In the genomic region with DNA sequence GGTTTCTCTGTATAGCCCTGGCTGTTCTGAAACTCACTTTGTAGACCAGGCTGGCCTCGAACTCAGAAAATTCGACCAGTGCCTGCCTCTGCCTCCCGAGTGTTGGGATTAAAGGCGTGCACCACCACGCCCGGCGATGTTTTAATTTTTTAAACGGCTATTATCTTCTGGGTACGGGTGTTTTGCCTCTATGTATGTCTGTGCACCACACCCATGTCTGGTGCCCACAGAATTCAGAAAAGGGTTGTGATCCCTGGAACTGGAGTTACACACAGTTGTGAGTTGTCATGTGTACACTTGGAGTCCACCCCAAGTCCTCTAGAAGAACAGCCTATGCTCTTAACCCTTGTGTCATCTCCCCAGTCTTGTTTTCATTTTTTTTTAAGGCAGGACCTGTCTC, we compare ENCODE assay signal across 27 mouse cellular contexts. TPM values are rescaled to one million over a fixed set of nuclear protein-coding genes. Genes with fewer than 3 reads are reported as not detected.
A peak's percentile ranks its signal among the peaks of the same experiment; 100 is the strongest.
DNase-seq lines count a peak whose midpoint lies in the region; ATAC-seq lines count a peak whose summit lies in the region.
"Had no signal": no experiment of that assay in that cellular context is flagged by ENCODE, and none has a peak within 500 bp of the region (broad histone marks: within the 10 kb centered on the region; RNA-seq: fewer than 3 reads in every experiment).

No protein-coding gene starts in this region.

- no peak overlapping the region for H3K4me2 ChIP-seq in liver, embryonic 11.5 days
- no peak overlapping the region for H3K4me2 ChIP-seq in liver, embryonic 13.5 days
- H3K4me2 ChIP-seq: forebrain, embryonic 13.5 days; heart, embryonic 13.5 days; hindbrain, embryonic 14.5 days had no signal

- H3K4me3 ChIP-seq in liver, embryonic 11.5 days (ENCODE audit: low read depth, low read length), result no peak overlapping the region
- no peak overlapping the region for H3K4me3 ChIP-seq in liver, embryonic 13.5 days (replicated peaks)
- H3K4me3 ChIP-seq: forebrain, embryonic 10.5 days; forebrain, embryonic 13.5 days; heart, adult 2 months; heart, embryonic 10.5 days; heart, embryonic 13.5 days had no signal

- H3K9ac ChIP-seq in liver, embryonic 11.5 days (ENCODE audit: low read depth, low read length), result no peak overlapping the region
- H3K9ac ChIP-seq in liver, embryonic 13.5 days, result no peak overlapping the region
- H3K9ac ChIP-seq: forebrain, embryonic 13.5 days; heart, embryonic 13.5 days; hindbrain, embryonic 14.5 days had no signal

- H3K27ac ChIP-seq in liver, embryonic 11.5 days (ENCODE audit: low read depth, low read length), result no peak overlapping the region
- H3K27ac ChIP-seq in liver, embryonic 13.5 days, result no peak overlapping the region
- H3K27ac ChIP-seq: forebrain, embryonic 10.5 days; forebrain, embryonic 13.5 days; heart, adult 2 months; heart, embryonic 10.5 days; heart, embryonic 13.5 days; hindbrain, embryonic 14.5 days; hindbrain, postnatal 0 days had no signal

- no peaks in the 10 kb centered on the region for H3K36me3 ChIP-seq in liver, embryonic 11.5 days (ENCODE audit: control insufficient read depth, insufficient read depth, low read length)
- no peaks in the 10 kb centered on the region for H3K36me3 ChIP-seq in liver, embryonic 13.5 days
- H3K36me3 ChIP-seq: forebrain, embryonic 10.5 days; G1E; heart, embryonic 10.5 days; heart, embryonic 13.5 days had no signal

- H3K4me1 ChIP-seq in liver, embryonic 11.5 days (replicated peaks; ENCODE audit: control insufficient read depth, insufficient read depth, low read length), result no peaks in the 10 kb centered on the region
- peaks cover 5% of the 10 kb centered on the region; the same call in 1 of the 2 replicates for H3K4me1 ChIP-seq in liver, embryonic 13.5 days (replicated peaks)
- H3K4me1 ChIP-seq: forebrain, embryonic 13.5 days; heart, embryonic 10.5 days; heart, embryonic 13.5 days had no signal

- H3K9me3 ChIP-seq in liver, embryonic 11.5 days (ENCODE audit: control insufficient read depth, low read length), result no peaks in the 10 kb centered on the region
- no peaks in the 10 kb centered on the region for H3K9me3 ChIP-seq in liver, embryonic 13.5 days (replicated peaks)
- H3K9me3 ChIP-seq: forebrain, embryonic 10.5 days; forebrain, embryonic 13.5 days; G1E; heart, embryonic 10.5 days; heart, embryonic 13.5 days had no signal

- ATAC-seq in liver, embryonic 11.5 days (replicated peaks; ENCODE audit: low FRiP score), result peak; percentile 36; the same call in 1 of the 2 replicates
- ATAC-seq in liver, embryonic 13.5 days (ENCODE audit: low read depth), result peak; percentile 53; the same call in 1 of the 2 replicates
- 0 out of 2 replicates have a peak, but pooled peaks have one; percentile 30 for ATAC-seq in megakaryocyte-erythroid progenitor cell, adult 5-6 weeks (replicated peaks; ENCODE audit: low FRiP score, low TSS enrichment, poor library complexity, severe bottlenecking)
- ATAC-seq: forebrain, embryonic 13.5 days; forebrain, embryonic 16.5 days; hindbrain, postnatal 0 days; inflammation-experienced regulatory T-cells, adult 6 months; Patski had no signal

- DNase-seq in liver, embryonic 11.5 days (ENCODE audit: low spot score), result no peak
- DNase-seq in liver, result no peak
- DNase-seq in liver, embryonic 13.5 days, result peak; percentile 4
- no peak for DNase-seq in adrenal gland, postnatal 14 days
- no peak for DNase-seq in cerebellum, adult 11-12 months
- DNase-seq: adrenal gland, postnatal 25 days; B cell, adult 2 months; cerebellum, adult 18-20 months; cerebellum, adult 9-10 months; cerebellum, postnatal 14 days; gastrocnemius, postnatal 10 days; gastrocnemius, postnatal 36 days; heart, adult 2 months; heart, postnatal 14 days; heart, postnatal 4 days had no signal

- WGBS in liver, embryonic 11.5 days, result 79% methylated on average over 9 of the region's 9 CpGs
- WGBS in liver, embryonic 13.5 days (ENCODE audit: insufficient replicate concordance), result 53% methylated on average over 9 of the region's 9 CpGs

- H3K27me3 ChIP-seq in liver, embryonic 11.5 days (replicated peaks; ENCODE audit: control insufficient read depth, insufficient read depth, low read length), result no peaks in the 10 kb centered on the region
- H3K27me3 ChIP-seq in liver, embryonic 13.5 days, result no peaks in the 10 kb centered on the region
- H3K27me3 ChIP-seq: CH12.LX; forebrain, embryonic 13.5 days; heart, embryonic 13.5 days; Patski had no signal

RNA-seq across cellular contexts. Expression of a gene that starts 10.9 kb away (rescaled TPM):
- 7.9 and 10.3 TPM in 2 replicates for polyA plus RNA-seq in liver, embryonic 11.5 days (2014; fragmentation: Nextera tagmentation; extraction: Ambion mirVana)
- 7.2 and 8.0 TPM in 2 replicates for polyA plus RNA-seq in liver, embryonic 13.5 days (2015; fragmentation: Nextera tagmentation; extraction: Ambion mirVana)
- 37.8 and 42.2 TPM in 2 replicates for total RNA-seq in megakaryocyte-erythroid progenitor cell, adult 5-6 weeks (2014; fragmentation: Nextera tagmentation)
- 22.1 and 30.5 TPM in 2 replicates for total RNA-seq in megakaryocyte-erythroid progenitor cell, adult 5-6 weeks (2017)
- total RNA-seq in adrenal gland, postnatal 14 days (2021), result 9.6 and 13.6 TPM in 2 replicates

RNA-seq across cellular contexts. Expression of a gene that starts 39.3 kb away (rescaled TPM):
- 102 and 104 TPM in 2 replicates for polyA plus RNA-seq in liver, embryonic 11.5 days (2014; fragmentation: Nextera tagmentation; extraction: Ambion mirVana)
- polyA plus RNA-seq in liver, embryonic 13.5 days (2015; fragmentation: Nextera tagmentation; extraction: Ambion mirVana), result 27.0 and 32.8 TPM in 2 replicates
- 32.1 and 46.3 TPM in 2 replicates for total RNA-seq in megakaryocyte-erythroid progenitor cell, adult 5-6 weeks (2014; fragmentation: Nextera tagmentation)
- total RNA-seq in megakaryocyte-erythroid progenitor cell, adult 5-6 weeks (2017), result 134 and 160 TPM in 2 replicates
- 25.6 and 34.7 TPM in 2 replicates for total RNA-seq in adrenal gland, postnatal 14 days (2021)
